Mouse (Mus musculus) testis, adult 2 months (tissue): ENCODE results near the gene Prr14.

Source experiments
- CTCF ChIP-seq: fragments of 200-500 bp; IDR thresholded peaks from 2 replicates; pipeline ENCODE4 v1.5.1; 2012; ENCODE audit warnings: low read depth, mild to moderate bottlenecking, inconsistent platforms, low read length, moderate library complexity; ENCODE audit not compliant: control insufficient read depth, insufficient read depth, insufficient replicate concordance
- POLR2A ChIP-seq: fragments of 200-500 bp; IDR thresholded peaks from 2 replicates; pipeline ENCODE4 v1.6.1; 2012; ENCODE audit warnings: low read depth, mild to moderate bottlenecking, inconsistent platforms, low read length, moderate library complexity; ENCODE audit not compliant: control insufficient read depth

DNA sequence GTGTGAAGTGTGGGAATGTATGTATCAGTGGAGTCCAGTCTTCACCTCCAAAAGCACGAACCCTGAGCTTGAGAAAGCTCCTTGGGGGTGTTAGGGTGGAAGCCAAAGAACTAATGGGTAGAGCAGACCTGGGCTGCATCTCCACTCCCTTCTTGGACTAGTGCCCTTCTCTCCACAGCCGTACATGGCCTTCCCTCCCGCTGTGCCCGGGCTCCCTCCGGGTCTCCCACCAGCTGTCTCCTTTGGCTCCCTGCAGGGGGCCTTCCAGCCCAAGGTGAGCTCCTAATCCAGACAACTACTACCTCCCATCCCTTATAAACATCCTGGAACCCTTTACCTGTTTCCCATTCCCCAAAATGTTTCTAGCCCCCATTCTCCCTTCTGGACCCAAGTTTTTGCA lies 26.0 kb downstream of the Prr14 start:
- no peak for TF ChIP-seq CTCF
- no peak for TF ChIP-seq POLR2A
